Comparison of ENCODE assay signal across 9 mouse cellular contexts in the genomic region with DNA sequence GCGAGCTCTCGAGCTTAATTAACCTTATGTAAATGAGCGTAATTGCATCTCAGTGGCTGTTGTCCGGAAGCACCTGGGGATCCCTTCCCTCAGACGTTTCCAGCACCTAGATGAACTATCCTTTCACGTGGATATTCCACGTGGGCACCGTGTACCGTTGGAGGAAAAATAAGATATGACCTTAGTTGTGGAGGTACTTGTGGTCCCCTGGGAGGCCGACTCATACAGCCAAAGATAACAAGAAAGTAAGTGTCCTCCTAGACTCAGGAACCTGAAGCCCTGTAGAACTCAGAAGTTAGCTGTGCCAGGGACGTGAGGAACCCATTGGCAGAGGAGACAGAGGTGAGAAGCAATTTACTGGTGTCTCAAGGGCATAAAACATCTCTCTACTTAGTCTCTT. TPM values are rescaled to one million over a fixed set of nuclear protein-coding genes. Genes with fewer than 3 reads are reported as not detected.
DNase-seq lines count a peak whose midpoint lies in the region; ATAC-seq lines count a peak whose summit lies in the region.
"Had no signal": no experiment of that assay in that cellular context is flagged by ENCODE, and none has a peak within 500 bp of the region (broad histone marks: within the 10 kb centered on the region; RNA-seq: fewer than 3 reads in every experiment).

No protein-coding gene starts in this region.

- no peak overlapping the region for H3K27ac ChIP-seq in liver, embryonic 13.5 days
- H3K27ac ChIP-seq: liver, embryonic 14.5 days had no signal

- no peaks in the 10 kb centered on the region for H3K9me3 ChIP-seq in liver, embryonic 13.5 days (replicated peaks)

- peaks cover 99% of the 10 kb centered on the region for H3K27me3 ChIP-seq in liver, embryonic 13.5 days

- no peaks in the 10 kb centered on the region for H3K36me3 ChIP-seq in liver, embryonic 13.5 days

- no peak overlapping the region; the same call in 1 of the 2 replicates for H3K4me3 ChIP-seq in liver, embryonic 13.5 days (replicated peaks)

- peaks cover 18% of the 10 kb centered on the region for H3K4me1 ChIP-seq in liver, embryonic 13.5 days (replicated peaks)

- peak overlapping the region; percentile 35 for H3K4me2 ChIP-seq in liver, embryonic 13.5 days

- no peak for ATAC-seq in liver, embryonic 13.5 days (ENCODE audit: low read depth)

- intact Hi-C loops in gastrocnemius, postnatal 14 days (cut with DNase I; ENCODE audit: low total_unique reads): no loop called here

- 3% methylated on average over 11 of the region's 11 CpGs for WGBS in liver, embryonic 13.5 days (ENCODE audit: insufficient replicate concordance)

- DNase-seq in cerebellum, adult 9-10 months: peak; percentile 36
- DNase-seq in cerebellum, adult 11 months: no peak
- DNase-seq in thymus, postnatal 0 days (ENCODE audit: low spot score): peak; percentile 10
- DNase-seq in thymus, postnatal 36 days: no peak
- DNase-seq in liver, embryonic 13.5 days: no peak
- DNase-seq in ovary, postnatal 14 days (ENCODE audit: low spot score): no peak
- no peak for DNase-seq in layer of hippocampus, postnatal 14 days (ENCODE audit: low spot score in 2 of 2)
- no peak for DNase-seq in gastrocnemius, postnatal 14 days

- H3K9ac ChIP-seq in liver, embryonic 13.5 days: no peak overlapping the region
- H3K9ac ChIP-seq: liver, embryonic 14.5 days had no signal

RNA-seq across cellular contexts. Expression of gene Skor1, which starts 13.4 kb away (rescaled TPM):
- polyA plus RNA-seq in thymus, postnatal 0 days (2015; fragmentation: Nextera tagmentation; extraction: Ambion mirVana): 0.10 TPM in 1 of 2 replicates, not detected in the other
- not detected in 2 replicates for polyA plus RNA-seq in liver, embryonic 13.5 days (2015; fragmentation: Nextera tagmentation; extraction: Ambion mirVana)
- under 1 TPM; 0.09 to 0.57 TPM for total RNA-seq in layer of hippocampus, postnatal 14 days (2021)
- total RNA-seq in gastrocnemius, postnatal 14 days (2021): under 1 TPM in 1 of 2 experiments, not detected in 1; 0.12 TPM

Comparison
In these comparisons a context has a peak if more than half of its experiments do, and no peak if none do; other contexts are left out.
1. DNase-seq: peak in cerebellum, adult 9-10 months (single experiment) and thymus, postnatal 0 days (single experiment); none in cerebellum, adult 11 months (single experiment), thymus, postnatal 36 days (0 of 2), liver, embryonic 13.5 days (single experiment), ovary, postnatal 14 days (single experiment), layer of hippocampus, postnatal 14 days (0 of 2) and gastrocnemius, postnatal 14 days (single experiment).